Mouse (Mus musculus) heart, postnatal 14 days (tissue): ENCODE measurements around the gene Snx29. TPM values are rescaled to one million over a fixed set of nuclear protein-coding genes. Genes with fewer than 3 reads are reported as not detected.
"Not testable (repeated sequence)": the region's sequence is repeated elsewhere in the genome, so short reads cannot be mapped to it uniquely, and the experiment has no call there.

Experiments
- DNase-seq, 2 experiments: peaks; one replicate each; pipeline ENCODE4 v3.0.0; 2021 to 2022
- intact Hi-C: fragments of 180-260 bp; cut with DNase I; formaldehyde crosslinking; loops from one replicate; pipeline ENCODE4 v1.15.1; 2025
- total RNA-seq, 2 experiments: library from RNA; stranded (reverse); gene quantifications; 2 replicates each; pipeline ENCODE4 v1.2.3; 2021

Gene Snx29
- total RNA-seq, 2 experiments from 2014 or later: 13.5 to 17.4 TPM

- intact Hi-C loops: no loop called here
- DNase-seq: no peak
Measured at GRCm38 (mm10) chr16:11359173-11359572, 36.5 kb downstream of the Snx29 start.

- no peak for DNase-seq
- intact Hi-C loops: no loop called here
Measured at GRCm38 (mm10) chr16:11359919-11360318, 37.2 kb downstream of the Snx29 start.

- intact Hi-C loops, DNase-seq: not testable (repeated sequence)
Measured at GRCm38 (mm10) chr16:11360576-11360975, 37.9 kb downstream of the Snx29 start.

GRCm38 (mm10) chr16:11365626-11366025 lies 42.9 kb downstream of the Snx29 start:
- intact Hi-C loops: no loop called here
- DNase-seq: no peak

- DNase-seq: no peak
- intact Hi-C loops: no loop called here
Measured at GRCm38 (mm10) chr16:11366851-11367250, 44.1 kb downstream of the Snx29 start.

GRCm38 (mm10) chr16:11368412-11368811 lies 45.7 kb downstream of the Snx29 start:
- DNase-seq: no peak
- intact Hi-C loops: no loop called here

- DNase-seq: no peak
- intact Hi-C loops: no loop called here
Measured at GRCm38 (mm10) chr16:11369162-11369561, 46.5 kb downstream of the Snx29 start.

GRCm38 (mm10) chr16:11369642-11370041 lies 46.9 kb downstream of the Snx29 start:
- intact Hi-C loops: no loop called here
- DNase-seq: no peak

GRCm38 (mm10) chr16:11370132-11370544 lies 47.4 kb downstream of the Snx29 start:
- intact Hi-C loops: no loop called here
- DNase-seq: peak; percentile 31 to 36

- intact Hi-C loops: no loop called here
- DNase-seq: no peak
Measured at GRCm38 (mm10) chr16:11379264-11379663, 56.6 kb downstream of the Snx29 start.

- intact Hi-C loops: no loop called here
- no peak for DNase-seq
Measured at GRCm38 (mm10) chr16:11380038-11380437, 57.3 kb downstream of the Snx29 start.

GRCm38 (mm10) chr16:11380871-11381270 lies 58.2 kb downstream of the Snx29 start:
- DNase-seq: no peak
- intact Hi-C loops: no loop called here

- DNase-seq: peak in 1 of 2 experiments; percentile 20
Measured at GRCm38 (mm10) chr16:11384361-11384760, 61.7 kb downstream of the Snx29 start.

GRCm38 (mm10) chr16:11385150-11385549 lies 62.4 kb downstream of the Snx29 start:
- no peak for DNase-seq
- intact Hi-C loops: no loop called here

More at GRCm38 (mm10) chr16:11384361-11384760, 61.7 kb downstream of the Snx29 start:
- intact Hi-C loops: no loop called here

GRCm38 (mm10) chr16:11385798-11386197 lies 63.1 kb downstream of the Snx29 start:
- no peak for DNase-seq
- intact Hi-C loops: no loop called here

GRCm38 (mm10) chr16:11386221-11386620 lies 63.5 kb downstream of the Snx29 start:
- no peak for DNase-seq
- intact Hi-C loops: no loop called here

- intact Hi-C loops: no loop called here
- DNase-seq: no peak
Measured at GRCm38 (mm10) chr16:11388085-11388484, 65.4 kb downstream of the Snx29 start.

GRCm38 (mm10) chr16:11389324-11389723 lies 66.6 kb downstream of the Snx29 start:
- DNase-seq: no peak
- intact Hi-C loops: no loop called here

GRCm38 (mm10) chr16:11396570-11396969 lies 73.9 kb downstream of the Snx29 start:
- no peak for DNase-seq
- intact Hi-C loops: no loop called here

- intact Hi-C loops: no loop called here
Measured at GRCm38 (mm10) chr16:11399386-11399785, 76.7 kb downstream of the Snx29 start.

GRCm38 (mm10) chr16:11399845-11400565 lies 77.3 kb downstream of the Snx29 start:
- intact Hi-C loops: no loop called here
- DNase-seq: no peak

More at GRCm38 (mm10) chr16:11399386-11399785, 76.7 kb downstream of the Snx29 start:
- no peak for DNase-seq

- intact Hi-C loops: no loop called here
- no peak for DNase-seq
Measured at GRCm38 (mm10) chr16:11400936-11401335, 78.2 kb downstream of the Snx29 start.
